In genomic region chr10:95618451-95619079, GRCm38 (mm10) we compare ENCODE assay signal across 39 mouse cellular contexts. TPM values are rescaled to one million over a fixed set of nuclear protein-coding genes. Genes with fewer than 3 reads are reported as not detected.
DNase-seq lines count a peak whose midpoint lies in the region; ATAC-seq and TF ChIP-seq lines count a peak whose summit lies in the region.
"Had no signal": no experiment of that assay in that cellular context is flagged by ENCODE, and none has a peak within 500 bp of the region (broad histone marks: within the 10 kb centered on the region; RNA-seq: fewer than 3 reads in every experiment).

No protein-coding gene starts in this region.

- H3K36me3 ChIP-seq in hindbrain, embryonic 14.5 days (replicated peaks; ENCODE audit: control insufficient read depth, insufficient read depth), result no peaks in the 10 kb centered on the region
- H3K36me3 ChIP-seq in hindbrain, postnatal 0 days (ENCODE audit: insufficient read depth, low read length), result no peaks in the 10 kb centered on the region
- H3K36me3 ChIP-seq in C2C12 (ENCODE audit: control insufficient read depth, insufficient read depth), result no peaks in the 10 kb centered on the region
- H3K36me3 ChIP-seq in forebrain, embryonic 16.5 days (ENCODE audit: control insufficient read depth, insufficient read depth), result no peaks in the 10 kb centered on the region
- H3K36me3 ChIP-seq: limb, embryonic 10.5 days; limb, embryonic 15.5 days; liver, embryonic 13.5 days; midbrain, embryonic 15.5 days had no signal

- H3ac ChIP-seq in C2C12 (ENCODE audit: control insufficient read depth, insufficient read length, low read depth), result no peak overlapping the region

- TF ChIP-seq CTCF in hindbrain, postnatal 0 days (IDR thresholded peaks at IDR 0.05; ENCODE audit: low read depth), result no peak
- no peak for TF ChIP-seq CTCF in C2C12 (IDR thresholded peaks at IDR 0.05; ENCODE audit: control insufficient read depth, insufficient read depth, insufficient read length)
- TF ChIP-seq CTCF in brain, embryonic 14.5 days (IDR thresholded peaks at IDR 0.05; ENCODE audit: borderline replicate concordance, extremely low read depth, insufficient read depth, insufficient read length), result no peak

- no peaks in the 10 kb centered on the region for H3K9me3 ChIP-seq in hindbrain, embryonic 14.5 days (ENCODE audit: control insufficient read depth, low read length)
- H3K9me3 ChIP-seq in hindbrain, postnatal 0 days (ENCODE audit: low read length), result no peaks in the 10 kb centered on the region
- H3K9me3 ChIP-seq in forebrain, embryonic 16.5 days (ENCODE audit: control insufficient read depth, low read length), result no peaks in the 10 kb centered on the region
- H3K9me3 ChIP-seq: limb, embryonic 10.5 days; limb, embryonic 15.5 days; liver, embryonic 13.5 days; midbrain, embryonic 15.5 days had no signal

- H3K9ac ChIP-seq in hindbrain, embryonic 14.5 days, result no peak overlapping the region
- no peak overlapping the region for H3K9ac ChIP-seq in hindbrain, postnatal 0 days (replicated peaks; ENCODE audit: low read length)
- no peak overlapping the region for H3K9ac ChIP-seq in forebrain, embryonic 16.5 days (replicated peaks; ENCODE audit: low read depth, low read length)
- H3K9ac ChIP-seq: limb, embryonic 15.5 days; liver, embryonic 13.5 days; midbrain, embryonic 15.5 days had no signal

- ATAC-seq in hindbrain, embryonic 14.5 days (ENCODE audit: low FRiP score), result no peak
- ATAC-seq in hindbrain, postnatal 0 days, result no peak
- ATAC-seq in forebrain, embryonic 16.5 days, result peak; percentile 83
- ATAC-seq: activated CD4-positive, CD25-positive, alpha-beta regulatory T cell, adult 4 months; inflammation-experienced regulatory T-cells, adult 6 months had no signal

- no peak overlapping the region for H3K4me2 ChIP-seq in hindbrain, embryonic 14.5 days (replicated peaks)
- H3K4me2 ChIP-seq in hindbrain, postnatal 0 days (ENCODE audit: low read depth, low read length), result no peak overlapping the region
- H3K4me2 ChIP-seq in forebrain, embryonic 16.5 days (ENCODE audit: low read length), result no peak overlapping the region
- H3K4me2 ChIP-seq: limb, embryonic 15.5 days; liver, embryonic 13.5 days had no signal

- intact Hi-C loops in left cerebral cortex, postnatal 4 days (cut with DNase I), result loop anchor here (10.0 kb wide), 1 partner anchor 54 kb away; the partner anchor contains the start of gene Nudt4

- no peak for DNase-seq in hindbrain, embryonic 14.5 days (ENCODE audit: low spot score)
- no peak for DNase-seq in hindbrain, postnatal 0 days (ENCODE audit: low spot score)
- DNase-seq in brain, embryonic 14.5 days (ENCODE audit: low read depth), result peak; percentile 85
- no peak for DNase-seq in left cerebral cortex, postnatal 4 days
- no peak for DNase-seq in heart, postnatal 4 days
- DNase-seq: adrenal gland, adult 2 months; adrenal gland, postnatal 36 days; B cell, adult 2 months; cerebellum, adult 2 months; cerebellum, postnatal 14 days; gastrocnemius, postnatal 14 days; heart, postnatal 36 days; kidney, adult 11 months; kidney, postnatal 36 days; liver, embryonic 13.5 days; lung, adult 2 months; lung, postnatal 14 days; thymus, postnatal 4 days had no signal

- 38% methylated on average over 9 of the region's 9 CpGs for WGBS in hindbrain, embryonic 14.5 days
- WGBS in hindbrain, postnatal 0 days, result 42% methylated on average over 9 of the region's 9 CpGs
- 13% methylated on average over 9 of the region's 9 CpGs for WGBS in forebrain, embryonic 16.5 days

- H3K27ac ChIP-seq in hindbrain, embryonic 14.5 days, result 0 out of 2 replicates have a peak overlapping the region, but pooled peaks have one; percentile 38
- no peak overlapping the region for H3K27ac ChIP-seq in hindbrain, postnatal 0 days
- H3K27ac ChIP-seq in forebrain, embryonic 16.5 days (ENCODE audit: low read length), result peak overlapping the region; percentile 66
- H3K27ac ChIP-seq: layer of hippocampus, adult 2 months; limb, embryonic 10.5 days; limb, embryonic 15.5 days; liver, embryonic 13.5 days had no signal

- no peaks in the 10 kb centered on the region for H3K79me3 ChIP-seq in C2C12 (ENCODE audit: low read depth)

- no peaks in the 10 kb centered on the region; the same call in 1 of the 2 replicates for H3K4me1 ChIP-seq in hindbrain, embryonic 14.5 days (replicated peaks; ENCODE audit: control insufficient read depth, insufficient read depth, low read length)
- no peaks in the 10 kb centered on the region for H3K4me1 ChIP-seq in hindbrain, postnatal 0 days (ENCODE audit: insufficient read depth, low read length)
- H3K4me1 ChIP-seq in forebrain, embryonic 16.5 days (replicated peaks; ENCODE audit: control insufficient read depth, insufficient read depth, low read length), result peaks cover 22% of the 10 kb centered on the region

- no peaks in the 10 kb centered on the region for H3K79me2 ChIP-seq in C2C12 (ENCODE audit: control insufficient read depth, insufficient read depth)

- no peak overlapping the region for H3K4me3 ChIP-seq in hindbrain, embryonic 14.5 days (replicated peaks; ENCODE audit: low read length)
- H3K4me3 ChIP-seq in hindbrain, postnatal 0 days (ENCODE audit: low read length), result no peak overlapping the region
- H3K4me3 ChIP-seq in C2C12 (ENCODE audit: insufficient read depth, poor library complexity, severe bottlenecking), result no peak overlapping the region
- H3K4me3 ChIP-seq in forebrain, embryonic 16.5 days (replicated peaks; ENCODE audit: low read length), result no peak overlapping the region
- H3K4me3 ChIP-seq: erythroblast, embryonic 14.5 days; layer of hippocampus, adult 2 months; limb, embryonic 10.5 days; limb, embryonic 15.5 days; liver, embryonic 13.5 days had no signal

- no peaks in the 10 kb centered on the region for H3K27me3 ChIP-seq in hindbrain, embryonic 14.5 days (ENCODE audit: control insufficient read depth, insufficient read depth, low read length)
- H3K27me3 ChIP-seq in hindbrain, postnatal 0 days (ENCODE audit: insufficient read depth, low read length), result no peaks in the 10 kb centered on the region
- H3K27me3 ChIP-seq in C2C12 (ENCODE audit: control insufficient read depth, insufficient read depth, insufficient read length), result no peaks in the 10 kb centered on the region
- no peaks in the 10 kb centered on the region for H3K27me3 ChIP-seq in forebrain, embryonic 16.5 days (replicated peaks; ENCODE audit: control insufficient read depth, insufficient read depth, low read length)
- H3K27me3 ChIP-seq: CH12.LX; limb, embryonic 15.5 days; midbrain, embryonic 15.5 days had no signal

- no peak for TF ChIP-seq POLR2A in brain, embryonic 14.5 days (IDR thresholded peaks at IDR 0.05; ENCODE audit: borderline replicate concordance, extremely low read depth, insufficient read depth, insufficient read length, poor library complexity, severe bottlenecking)

TF ChIP-seq in C2C12, 6 proteins besides CTCF, POLR2A, EP300 and RAD21:
- TF ChIP-seq USF1 (IDR thresholded peaks at IDR 0.05; ENCODE audit: low read depth), result peak; percentile 42
- no peak for TF ChIP-seq FOSL1 (IDR thresholded peaks at IDR 0.05; ENCODE audit: insufficient read depth, low read length, poor library complexity, severe bottlenecking)

RNA-seq across cellular contexts. Expression of gene Nudt4, which starts 54.6 kb away (rescaled TPM):
- 98.9 and 102 TPM in 2 replicates for polyA plus RNA-seq in hindbrain, embryonic 14.5 days (2014; fragmentation: Nextera tagmentation; extraction: Ambion mirVana)
- total RNA-seq in hindbrain, postnatal 0 days (2014; rRNA removed), result 52.3 and 55.5 TPM in 2 replicates
- 64.3 and 64.7 TPM in 2 replicates for polyA plus RNA-seq in hindbrain, postnatal 0 days (2015; fragmentation: Nextera tagmentation; extraction: Ambion mirVana)
- 41.2 TPM for polyA plus RNA-seq in C2C12 (2012; fragmentation: generic; extraction: Trizol)
- 53.4 and 64.6 TPM in 2 replicates for polyA plus RNA-seq in brain, embryonic 14.5 days (2012; rRNA removed)
- 69.0 and 84.0 TPM in 2 replicates for polyA plus RNA-seq in forebrain, embryonic 16.5 days (2015; fragmentation: Nextera tagmentation; extraction: Ambion mirVana)
- total RNA-seq in left cerebral cortex, postnatal 4 days (2021), result 100 to 1,000 TPM; 202 to 243 TPM
- total RNA-seq in heart, postnatal 4 days (2021), result 100 to 1,000 TPM; 201 to 218 TPM

RNA-seq across cellular contexts. Expression of gene Anapc15-ps, which starts 54.7 kb away (rescaled TPM):
- not detected in 2 replicates for polyA plus RNA-seq in hindbrain, embryonic 14.5 days (2014; fragmentation: Nextera tagmentation; extraction: Ambion mirVana)
- not detected in 2 replicates for total RNA-seq in hindbrain, postnatal 0 days (2014; rRNA removed)
- 0.54 TPM in 1 of 2 replicates, not detected in the other for polyA plus RNA-seq in hindbrain, postnatal 0 days (2015; fragmentation: Nextera tagmentation; extraction: Ambion mirVana)
- 0.16 TPM for polyA plus RNA-seq in C2C12 (2012; fragmentation: generic; extraction: Trizol)
- polyA plus RNA-seq in brain, embryonic 14.5 days (2012; rRNA removed), result 0.34 and 0.49 TPM in 2 replicates
- polyA plus RNA-seq in forebrain, embryonic 16.5 days (2015; fragmentation: Nextera tagmentation; extraction: Ambion mirVana), result not detected in 2 replicates
- not detected for total RNA-seq in left cerebral cortex, postnatal 4 days (2021)
- not detected for total RNA-seq in heart, postnatal 4 days (2021)
- total RNA-seq: adrenal gland, adult 2 months; adrenal gland, postnatal 36 days; ES-E14; gastrocnemius, postnatal 14 days; heart, postnatal 36 days; layer of hippocampus, adult 2 months; layer of hippocampus, postnatal 25 days; neutrophil, adult 5-6 weeks had no signal
- polyA plus RNA-seq: activated CD4-positive, CD25-positive, alpha-beta regulatory T cell, adult 4 months; adrenal gland, adult 2 months; cortical plate, adult 2 months; embryonic facial prominence, embryonic 14.5 days; erythroblast, embryonic 14.5 days; heart, embryonic 14.5 days; inflammation-experienced regulatory T-cells, adult 6 months; kidney, embryonic 16.5 days; limb, embryonic 10.5 days; limb, embryonic 15.5 days; liver, embryonic 13.5 days; lung, adult 2 months; midbrain, embryonic 15.5 days; small intestine, adult 2 months; stomach, embryonic 14.5 days; testis, adult 2 months; thymus, postnatal 0 days had no signal
